Mouse (Mus musculus) adrenal gland, adult 2 months (tissue): ENCODE data around the gene Stfa2l1. TPM values are rescaled to one million over a fixed set of nuclear protein-coding genes. Genes with fewer than 3 reads are reported as not detected.
"Not testable (repeated sequence)": the region's sequence is repeated elsewhere in the genome, so short reads cannot be mapped to it uniquely, and the experiment has no call there.

ENCODE experiments used
- DNase-seq: peaks from one replicate; pipeline ENCODE4 v3.0.0; 2021
- long read RNA-seq: library from polyadenylated mRNA; stranded (forward); transcript quantifications from one replicate; pipeline ENCODE4 v2.0.0, GENCODE M21; 2021
- polyA plus RNA-seq: library from polyadenylated mRNA; depleted of rRNA; stranded (reverse); fragments of >200 nt; gene quantifications from 2 replicates; pipeline ENCODE4 v1.2.3, GENCODE M21; 2012; rRNA removed
- total RNA-seq, 2 experiments: library from RNA; stranded (reverse); gene quantifications; 2 replicates each; pipeline ENCODE4 v1.2.3; 2021

The Stfa2l1 gene
- total RNA-seq (not detected), polyA plus RNA-seq (not detected in 2 replicates)
- long read RNA-seq: 0 reads

- DNase-seq: no peak
Measured at GRCm38 (mm10) chr16:36156402-36156975, at the start of gene Stfa2l1. Gene Stfa2l1, plus strand, starts transcription at chr16:36156811.

- not testable (repeated sequence) for DNase-seq
Measured at GRCm38 (mm10) chr16:36111486-36111885, 45.1 kb upstream of the Stfa2l1 start.

DNA sequence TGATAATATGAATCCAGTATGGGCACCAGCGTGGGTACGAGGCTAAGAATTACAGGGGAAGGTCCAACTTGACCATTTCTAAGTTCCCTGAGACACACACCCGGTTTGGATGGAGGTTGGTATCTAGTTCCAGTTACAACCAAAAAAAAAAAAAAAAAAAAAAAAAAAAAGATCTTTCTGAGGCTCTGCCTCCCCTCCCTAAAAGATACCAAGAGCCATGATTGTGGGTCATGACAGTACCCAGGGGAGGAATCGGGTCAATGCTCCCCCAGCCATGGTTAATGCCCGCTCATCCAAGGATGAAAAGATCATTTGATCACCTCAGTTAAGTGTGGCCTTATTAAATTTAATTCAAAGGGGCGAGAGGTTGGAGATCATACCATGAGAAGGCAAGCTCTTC, 40.9 kb upstream of the Stfa2l1 start:
- not testable (repeated sequence) for DNase-seq

GRCm38 (mm10) chr16:36128092-36128491, 28.5 kb upstream of the Stfa2l1 start:
- DNase-seq: no peak

GRCm38 (mm10) chr16:36131141-36131540, 25.5 kb upstream of the Stfa2l1 start, which contains the start of gene Csta1:
Gene Csta1, minus strand, starts transcription at chr16:36131241.
- no peak for DNase-seq

DNA sequence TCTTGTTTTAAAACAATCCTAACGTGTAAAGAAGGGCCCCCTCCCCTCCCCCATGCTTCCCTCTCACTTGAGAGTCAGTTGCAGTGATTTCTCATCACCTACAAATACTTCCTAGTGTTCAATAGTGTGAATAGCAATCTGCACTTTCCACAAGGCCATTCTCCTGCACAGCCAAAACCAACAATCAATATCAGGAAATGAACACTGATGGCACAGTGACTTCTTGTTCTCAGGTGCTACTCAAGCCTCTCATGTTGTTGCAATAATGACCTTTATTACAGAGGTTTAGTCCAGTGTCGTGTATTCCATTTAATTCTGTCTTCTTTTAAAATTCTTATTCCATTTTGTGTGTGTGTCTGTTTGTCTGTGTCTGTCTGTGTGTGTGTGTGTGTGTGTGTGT, 18.4 kb upstream of the Stfa2l1 start:
- no peak for DNase-seq

- not testable (repeated sequence) for DNase-seq
Measured at GRCm38 (mm10) chr16:36167841-36168240, 11.2 kb downstream of the Stfa2l1 start.

- no peak for DNase-seq
Measured at GRCm38 (mm10) chr16:36176108-36176507, 19.5 kb downstream of the Stfa2l1 start.

DNA sequence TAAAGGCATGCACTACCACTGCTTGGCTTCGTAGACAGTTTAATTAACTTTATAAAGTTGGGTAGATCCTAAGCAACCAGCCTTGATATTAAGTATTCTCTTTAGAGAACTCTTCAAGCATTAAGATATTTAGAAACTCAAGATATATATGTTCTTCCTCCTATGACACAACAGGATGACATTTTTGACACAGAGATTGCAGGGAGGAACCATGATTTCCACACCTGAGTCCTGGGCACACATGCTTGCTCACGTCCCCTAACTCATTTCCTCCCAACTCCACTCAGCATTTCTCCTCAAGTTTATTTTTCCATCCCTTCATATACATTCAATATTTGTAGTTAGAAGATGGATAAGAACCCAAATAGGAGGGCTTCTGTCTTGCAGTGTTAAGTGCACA, 23.3 kb downstream of the Stfa2l1 start:
- DNase-seq: no peak

- not testable (repeated sequence) for DNase-seq
Measured at GRCm38 (mm10) chr16:36183912-36184311, 27.3 kb downstream of the Stfa2l1 start, which contains the start of gene Gm5483. Gene Gm5483, plus strand, starts transcription at chr16:36184212.

GRCm38 (mm10) chr16:36199226-36199625, 42.6 kb downstream of the Stfa2l1 start:
- DNase-seq: no peak

- DNase-seq: no peak
Measured at GRCm38 (mm10) chr16:36203846-36204245, 47.2 kb downstream of the Stfa2l1 start.

DNA sequence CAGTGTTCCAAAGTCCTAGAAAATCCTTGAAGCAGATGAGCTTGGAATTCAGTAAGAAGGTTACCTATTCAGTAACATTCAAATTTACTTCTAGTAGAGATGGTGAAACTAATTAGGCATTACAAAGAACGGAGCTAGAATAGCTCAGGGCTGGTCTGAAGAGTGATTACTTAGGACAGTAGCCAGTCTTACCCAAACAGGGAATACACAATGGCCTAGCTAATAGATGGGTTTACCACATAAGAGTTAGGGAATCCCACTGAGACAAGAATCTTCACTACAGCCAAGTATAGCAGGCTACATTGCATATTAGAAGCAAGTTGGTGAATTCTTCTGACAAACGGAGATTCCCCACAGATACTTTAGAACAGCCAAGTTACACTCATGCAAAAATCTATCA, 49.1 kb downstream of the Stfa2l1 start:
- not testable (repeated sequence) for DNase-seq

DNA sequence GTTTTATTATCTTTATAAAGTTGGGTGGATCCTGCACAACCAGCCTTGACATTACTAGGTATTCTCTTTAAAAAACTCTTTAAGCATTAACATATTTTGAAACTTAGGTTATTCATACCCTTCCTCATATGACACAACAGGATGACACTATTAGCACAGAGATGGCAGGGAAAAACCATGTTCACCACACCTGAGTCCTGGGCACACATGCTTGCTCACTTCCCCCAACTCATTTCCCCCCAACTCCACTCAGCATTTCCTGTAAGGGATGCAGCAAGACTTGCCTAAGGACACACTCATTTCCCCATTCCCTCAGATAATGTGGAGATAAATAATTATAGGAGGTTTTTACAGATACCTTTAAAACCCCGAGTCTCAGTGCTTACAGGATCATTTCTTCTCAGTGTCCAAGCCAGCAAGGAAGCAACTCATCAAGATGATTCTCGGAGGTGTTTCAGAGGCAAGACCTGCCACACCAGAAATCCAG, 53.4 kb downstream of the Stfa2l1 start, which contains the start of gene Gm5416:
Gm5416 (plus strand) TSS at position 437 of the 487 bp plus-strand sequence.
- no peak for DNase-seq

Other genes with a start within 250 kb of the Stfa2l1 start
- gene Parp9, start 218.3 kb upstream of the Stfa2l1 start, total RNA-seq: 10 to 100 TPM; 10.7 to 15.4 TPM
- 1.8 and 2.1 TPM in 2 replicates for gene Parp9, start 218.3 kb upstream of the Stfa2l1 start, polyA plus RNA-seq
- 10 to 100 TPM in 1 of 2 experiments, 1 to 10 TPM in 1; 7.0 to 10.2 TPM for gene Dtx3l, start 217.7 kb upstream of the Stfa2l1 start, total RNA-seq
- gene Dtx3l, start 217.7 kb upstream of the Stfa2l1 start, polyA plus RNA-seq: 2.8 and 3.0 TPM in 2 replicates
- gene Kpna1, start 178.1 kb upstream of the Stfa2l1 start, total RNA-seq: 10 to 100 TPM; 70.3 to 100.0 TPM
- 2.5 and 3.8 TPM in 2 replicates for gene Kpna1, start 178.1 kb upstream of the Stfa2l1 start, polyA plus RNA-seq
- 1 to 10 TPM; 3.1 to 5.2 TPM for gene Wdr5b, start 115.6 kb upstream of the Stfa2l1 start, total RNA-seq
- gene Wdr5b, start 115.6 kb upstream of the Stfa2l1 start, polyA plus RNA-seq: 0.59 and 0.75 TPM in 2 replicates
- 100 to 1,000 TPM; 178 to 236 TPM for gene Fam162a, start 85.2 kb upstream of the Stfa2l1 start, total RNA-seq
- gene Fam162a, start 85.2 kb upstream of the Stfa2l1 start, polyA plus RNA-seq: 27.9 and 30.7 TPM in 2 replicates
- gene Ccdc58, start 85.1 kb upstream of the Stfa2l1 start, total RNA-seq: 10 to 100 TPM; 35.6 to 35.8 TPM
- 2.0 and 2.9 TPM in 2 replicates for gene Ccdc58, start 85.1 kb upstream of the Stfa2l1 start, polyA plus RNA-seq
- not detected for gene Csta1, start 25.6 kb upstream of the Stfa2l1 start, total RNA-seq
- not detected in 2 replicates for gene Csta1, start 25.6 kb upstream of the Stfa2l1 start, polyA plus RNA-seq
- not detected for gene Gm5483, start 27.4 kb downstream of the Stfa2l1 start, total RNA-seq
- not detected in 2 replicates for gene Gm5483, start 27.4 kb downstream of the Stfa2l1 start, polyA plus RNA-seq
- gene Gm5416, start 53.6 kb downstream of the Stfa2l1 start, total RNA-seq: not detected
- gene Gm5416, start 53.6 kb downstream of the Stfa2l1 start, polyA plus RNA-seq: not detected in 2 replicates
- gene 2010005H15Rik, start 64.7 kb downstream of the Stfa2l1 start, total RNA-seq: 1 to 10 TPM in 1 of 2 experiments, not detected in 1; 3.5 TPM
- not detected in 2 replicates for gene 2010005H15Rik, start 64.7 kb downstream of the Stfa2l1 start, polyA plus RNA-seq
- gene Stfa1, start 120.1 kb downstream of the Stfa2l1 start, total RNA-seq: not detected
- gene Stfa1, start 120.1 kb downstream of the Stfa2l1 start, polyA plus RNA-seq: not detected in 2 replicates
- gene BC117090, start 177.5 kb downstream of the Stfa2l1 start, total RNA-seq: not detected
- not detected in 2 replicates for gene BC117090, start 177.5 kb downstream of the Stfa2l1 start, polyA plus RNA-seq
- gene BC100530, start 210.9 kb downstream of the Stfa2l1 start, total RNA-seq: not detected
- not detected in 2 replicates for gene BC100530, start 210.9 kb downstream of the Stfa2l1 start, polyA plus RNA-seq